Mouse (Mus musculus) neutrophil, adult 5-6 weeks (primary cell): ENCODE measurements around the gene Ubap1. TPM values are rescaled to one million over a fixed set of nuclear protein-coding genes. Genes with fewer than 3 reads are reported as not detected.

Source experiments
- ATAC-seq: fragments of 151-379, 151-347 bp; 2 replicates; pipeline ENCODE4 v1.8.0; 2017; ENCODE audit warnings: mild to moderate bottlenecking, moderate TSS enrichment; ENCODE audit not compliant: insufficient number of reproducible peaks, poor library complexity, low FRiP score, severe bottlenecking; ENCODE audit errors: extremely low read depth
- total RNA-seq: library from RNA; stranded (forward); fragments of 200-1000 nt; gene quantifications from 2 replicates; pipeline ENCODE4 v1.2.3, GENCODE M21; 2017

The Ubap1 gene
- total RNA-seq, 1 experiment from 2014 or later = 75.4 TPM

GRCm38 (mm10) chr4:41401167-41401566, 52.4 kb downstream of the Ubap1 start:
- no peak for ATAC-seq

- ATAC-seq = no peak
Observed at GRCm38 (mm10) chr4:41401573-41401972, 52.8 kb downstream of the Ubap1 start.

GRCm38 (mm10) chr4:41406597-41406996, 57.8 kb downstream of the Ubap1 start:
- no peak for ATAC-seq

GRCm38 (mm10) chr4:41407353-41407752, 58.6 kb downstream of the Ubap1 start:
- ATAC-seq = no peak

- no peak for ATAC-seq
Observed at GRCm38 (mm10) chr4:41409341-41409740, 60.5 kb downstream of the Ubap1 start.

GRCm38 (mm10) chr4:41416966-41417365, 68.2 kb downstream of the Ubap1 start:
- no peak for ATAC-seq

- no peak for ATAC-seq
Observed at GRCm38 (mm10) chr4:41438931-41439330, 90.1 kb downstream of the Ubap1 start.

Other genes with a start within 250 kb of the Ubap1 start
- 13.2 and 15.6 TPM in 2 replicates for gene Nol6, start 224.5 kb upstream of the Ubap1 start, total RNA-seq
- gene Ube2r2, start 213.3 kb upstream of the Ubap1 start, total RNA-seq = 49.2 and 56.8 TPM in 2 replicates
- gene Ubap2, start 73.9 kb upstream of the Ubap1 start, total RNA-seq = 23.9 and 25.0 TPM in 2 replicates
- 83.2 and 88.3 TPM in 2 replicates for gene Dcaf12, start 34.1 kb upstream of the Ubap1 start, total RNA-seq
- gene Kif24, start 115.9 kb downstream of the Ubap1 start, total RNA-seq = 2.9 and 3.3 TPM in 2 replicates
- gene Nudt2, start 116.2 kb downstream of the Ubap1 start, total RNA-seq = 1.0 and 2.2 TPM in 2 replicates
- gene AI464131, start 154.1 kb downstream of the Ubap1 start, total RNA-seq = not detected in 2 replicates
- not detected in 2 replicates for gene 1110017D15Rik, start 168.3 kb downstream of the Ubap1 start, total RNA-seq
- gene Fam219a, start 220.5 kb downstream of the Ubap1 start, total RNA-seq = 8.4 and 10.2 TPM in 2 replicates
- gene Dnaic1, start 220.8 kb downstream of the Ubap1 start, total RNA-seq = not detected in 2 replicates